Mouse (Mus musculus): ENCODE measurements around the gene Vmn2r91. TPM values are rescaled to one million over a fixed set of nuclear protein-coding genes. Genes with fewer than 3 reads are reported as not detected.

Gene Vmn2r91
- polyA plus RNA-seq (2014; fragmentation: Illumina TruSeq; extraction: RNeasy Lipid Tissue Mini Kit (QIAGEN cat#74804); ENCODE audit: low read depth, low replicate concordance): not detected

GRCm38 (mm10) chr17:18084716-18085115, at the start of gene Vmn2r91:
Gene Vmn2r91, plus strand, starts transcription at chr17:18085016.

GRCm38 (mm10) chr17:18049124-18049523, 35.7 kb upstream of the Vmn2r91 start, which contains the start of gene Vmn2r124:
Gene Vmn2r124, plus strand, starts transcription at chr17:18049424.

GRCm38 (mm10) chr17:18151587-18151986, 66.8 kb downstream of the Vmn2r91 start, which contains the start of gene Vmn2r92:
Gene Vmn2r92, plus strand, starts transcription at chr17:18151887.

Other genes with a start within 250 kb of the Vmn2r91 start
- not detected for gene Has1, start 229.8 kb upstream of the Vmn2r91 start, polyA plus RNA-seq (2014; fragmentation: Illumina TruSeq; extraction: RNeasy Lipid Tissue Mini Kit (QIAGEN cat#74804); ENCODE audit: low read depth, low replicate concordance)
- 5.5 TPM for gene Fpr1, start 201.1 kb upstream of the Vmn2r91 start, polyA plus RNA-seq (2014; fragmentation: Illumina TruSeq; extraction: RNeasy Lipid Tissue Mini Kit (QIAGEN cat#74804); ENCODE audit: low read depth, low replicate concordance)
- gene Fpr2, start 197.2 kb upstream of the Vmn2r91 start, polyA plus RNA-seq (2014; fragmentation: Illumina TruSeq; extraction: RNeasy Lipid Tissue Mini Kit (QIAGEN cat#74804); ENCODE audit: low read depth, low replicate concordance): 4.8 TPM
- gene Fpr3, start 197.2 kb upstream of the Vmn2r91 start, polyA plus RNA-seq (2014; fragmentation: Illumina TruSeq; extraction: RNeasy Lipid Tissue Mini Kit (QIAGEN cat#74804); ENCODE audit: low read depth, low replicate concordance): not detected
- gene Fpr-rs4, start 63.3 kb upstream of the Vmn2r91 start, polyA plus RNA-seq (2014; fragmentation: Illumina TruSeq; extraction: RNeasy Lipid Tissue Mini Kit (QIAGEN cat#74804); ENCODE audit: low read depth, low replicate concordance): not detected
- gene Vmn2r124, start 35.6 kb upstream of the Vmn2r91 start, polyA plus RNA-seq (2014; fragmentation: Illumina TruSeq; extraction: RNeasy Lipid Tissue Mini Kit (QIAGEN cat#74804); ENCODE audit: low read depth, low replicate concordance): not detected
- gene Vmn2r92, start 66.9 kb downstream of the Vmn2r91 start, polyA plus RNA-seq (2014; fragmentation: Illumina TruSeq; extraction: RNeasy Lipid Tissue Mini Kit (QIAGEN cat#74804); ENCODE audit: low read depth, low replicate concordance): not detected
- gene Vmn2r94, start 192.7 kb downstream of the Vmn2r91 start, polyA plus RNA-seq (2014; fragmentation: Illumina TruSeq; extraction: RNeasy Lipid Tissue Mini Kit (QIAGEN cat#74804); ENCODE audit: low read depth, low replicate concordance): not detected
- gene Vmn2r93, start 213.1 kb downstream of the Vmn2r91 start, polyA plus RNA-seq (2014; fragmentation: Illumina TruSeq; extraction: RNeasy Lipid Tissue Mini Kit (QIAGEN cat#74804); ENCODE audit: low read depth, low replicate concordance): not detected

All from liver, adult 10 weeks (tissue).